Mouse (Mus musculus): ENCODE measurements around the gene Grm4.

Grm4 gene

GRCm38 (mm10) chr17:27511865-27512618, 9.2 kb downstream of the Grm4 start:
- in situ Hi-C loops (cut with MseI, MboI) = no loop called here

- in situ Hi-C loops (cut with MseI, MboI) = no loop called here
Observed at GRCm38 (mm10) chr17:27511125-27511735, 10.0 kb downstream of the Grm4 start.

- in situ Hi-C loops (cut with MseI, MboI) = no loop called here
Observed at GRCm38 (mm10) chr17:27510258-27511124, 10.7 kb downstream of the Grm4 start.

GRCm38 (mm10) chr17:27509056-27509455, 12.1 kb downstream of the Grm4 start:
- in situ Hi-C loops (cut with MseI, MboI) = no loop called here

- in situ Hi-C loops (cut with MseI, MboI) = no loop called here
Observed at GRCm38 (mm10) chr17:27508513-27508912, 12.7 kb downstream of the Grm4 start.

- in situ Hi-C loops (cut with MseI, MboI) = no loop called here
Observed at GRCm38 (mm10) chr17:27508002-27508401, 13.2 kb downstream of the Grm4 start.

- in situ Hi-C loops (cut with MseI, MboI) = no loop called here
Observed at GRCm38 (mm10) chr17:27507591-27507945, 13.6 kb downstream of the Grm4 start.

GRCm38 (mm10) chr17:27506871-27507590, 14.2 kb downstream of the Grm4 start:
- in situ Hi-C loops (cut with MseI, MboI) = no loop called here

- in situ Hi-C loops (cut with MseI, MboI) = no loop called here
Observed at GRCm38 (mm10) chr17:27506362-27506761, 14.8 kb downstream of the Grm4 start.

- in situ Hi-C loops (cut with MseI, MboI) = no loop called here
Observed at GRCm38 (mm10) chr17:27505221-27505881, 15.9 kb downstream of the Grm4 start.

GRCm38 (mm10) chr17:27503869-27504268, 17.3 kb downstream of the Grm4 start:
- in situ Hi-C loops (cut with MseI, MboI) = no loop called here

GRCm38 (mm10) chr17:27502736-27503445, 18.3 kb downstream of the Grm4 start:
- in situ Hi-C loops (cut with MseI, MboI) = no loop called here

- in situ Hi-C loops (cut with MseI, MboI) = no loop called here
Observed at GRCm38 (mm10) chr17:27502288-27502687, 18.9 kb downstream of the Grm4 start.

GRCm38 (mm10) chr17:27501331-27502251, 19.6 kb downstream of the Grm4 start:
- in situ Hi-C loops (cut with MseI, MboI) = no loop called here

- in situ Hi-C loops (cut with MseI, MboI) = no loop called here
Observed at GRCm38 (mm10) chr17:27500811-27501210, 20.4 kb downstream of the Grm4 start.

GRCm38 (mm10) chr17:27499080-27499479, 22.1 kb downstream of the Grm4 start:
- in situ Hi-C loops (cut with MseI, MboI) = loop anchor here in 1 of 2 experiments (10.0 kb wide), 1 partner anchor 334 kb away; the partner anchor contains the start of gene Ip6k3

- in situ Hi-C loops (cut with MseI, MboI) = loop anchor here in 1 of 2 experiments (10.0 kb wide), 1 partner anchor 333 kb away; the partner anchor contains the start of gene Ip6k3
Observed at GRCm38 (mm10) chr17:27497798-27498197, 23.4 kb downstream of the Grm4 start.

GRCm38 (mm10) chr17:27495008-27495540, 26.1 kb downstream of the Grm4 start:
- in situ Hi-C loops (cut with MseI, MboI) = loop anchor here in 1 of 2 experiments (10.0 kb wide), 1 partner anchor 330 kb away; the partner anchor contains the start of gene Ip6k3

- in situ Hi-C loops (cut with MseI, MboI) = loop anchor here in 1 of 2 experiments (10.0 kb wide), 1 partner anchor 329 kb away; the partner anchor contains the start of gene Ip6k3
Observed at GRCm38 (mm10) chr17:27493969-27494368, 27.2 kb downstream of the Grm4 start.

Measured in mouse trophoblast stem cell (cell line).